Mouse (Mus musculus) retina, adult 2 months (tissue): Measurements from ENCODE around the gene Bag6.

Source experiments
- DNase-seq: peaks from one replicate; pipeline ENCODE4 v3.0.0-alpha.2; 2012; ENCODE audit warnings: low read depth, low spot score

Bag6 gene

DNA sequence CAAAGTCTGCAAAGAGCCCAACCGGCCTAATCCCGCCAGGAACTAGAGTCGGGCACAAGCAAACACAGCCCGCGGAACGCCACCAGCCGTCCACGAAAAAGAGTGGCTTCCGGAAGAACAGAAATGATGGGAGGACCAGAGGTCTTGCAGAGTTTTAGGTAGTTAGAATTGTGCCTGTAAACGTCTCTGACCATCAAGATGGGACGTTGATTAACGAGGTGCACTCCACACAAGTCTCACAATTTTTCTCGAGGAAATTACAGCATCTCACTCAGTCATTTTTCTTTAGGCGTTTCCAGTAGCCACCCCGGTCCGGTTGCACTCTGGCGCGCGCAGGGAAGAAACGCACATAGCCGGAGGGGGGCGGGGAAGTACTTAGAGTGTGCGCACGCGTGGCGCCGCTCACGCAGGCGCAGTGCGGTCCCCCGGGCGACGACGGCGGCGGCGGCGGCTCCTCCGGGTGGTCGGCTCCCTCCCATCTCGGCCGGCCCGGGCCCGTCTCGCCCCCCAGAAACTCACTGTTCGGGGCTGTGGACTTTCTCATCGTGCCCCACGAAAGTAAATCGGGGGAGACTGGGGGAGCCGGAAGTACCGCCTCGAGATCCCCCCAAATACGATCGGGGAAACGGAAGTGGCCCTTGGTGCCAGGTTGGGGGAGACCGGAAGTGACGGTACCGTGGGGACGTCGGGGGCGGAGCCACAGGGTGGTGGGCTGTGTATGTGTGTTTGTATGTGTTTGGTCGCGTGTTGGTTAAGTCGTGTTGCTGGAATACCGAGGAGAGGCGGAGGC lies at the start of gene Bag6:
TSS of gene Bag6 (plus strand) at position 378 of the 790 bp plus-strand sequence.
- peak; percentile 94 for DNase-seq

DNA sequence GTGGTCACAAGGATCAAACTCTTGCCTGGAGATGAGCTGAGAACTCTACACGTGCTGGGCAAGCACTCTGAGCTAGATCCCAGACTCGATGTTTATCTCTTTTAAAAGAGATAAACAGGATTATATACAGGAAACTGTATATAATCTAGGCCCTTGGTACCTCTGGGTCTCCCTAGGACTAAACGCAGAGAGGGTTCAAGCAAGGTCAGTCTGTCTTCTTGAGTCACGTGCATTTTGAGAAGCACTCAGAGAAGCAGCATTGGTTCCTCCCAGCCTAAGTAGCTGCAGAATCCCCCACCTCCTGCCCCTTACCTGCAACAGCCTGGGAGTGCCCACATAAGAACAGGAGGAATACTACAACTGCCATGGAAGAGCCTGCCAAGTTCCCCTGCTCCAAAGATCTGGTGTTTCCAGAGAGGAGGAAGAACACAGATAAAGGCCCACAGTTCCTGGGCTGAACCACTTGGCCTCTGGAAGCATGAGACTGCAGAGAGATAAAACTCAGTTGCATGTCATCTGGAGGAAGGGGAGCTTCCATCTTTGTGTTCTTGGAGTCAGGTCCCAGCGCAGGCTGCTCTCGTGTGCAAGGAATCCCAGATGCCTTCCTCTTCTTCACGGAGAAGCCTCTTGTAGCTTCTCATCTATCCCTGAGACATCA lies 49.6 kb upstream of the Bag6 start, which contains the start of gene Ly6g6f:
TSS of gene Ly6g6f (minus strand) at position 403 of the 658 bp plus-strand sequence.
- DNase-seq = no peak

DNA sequence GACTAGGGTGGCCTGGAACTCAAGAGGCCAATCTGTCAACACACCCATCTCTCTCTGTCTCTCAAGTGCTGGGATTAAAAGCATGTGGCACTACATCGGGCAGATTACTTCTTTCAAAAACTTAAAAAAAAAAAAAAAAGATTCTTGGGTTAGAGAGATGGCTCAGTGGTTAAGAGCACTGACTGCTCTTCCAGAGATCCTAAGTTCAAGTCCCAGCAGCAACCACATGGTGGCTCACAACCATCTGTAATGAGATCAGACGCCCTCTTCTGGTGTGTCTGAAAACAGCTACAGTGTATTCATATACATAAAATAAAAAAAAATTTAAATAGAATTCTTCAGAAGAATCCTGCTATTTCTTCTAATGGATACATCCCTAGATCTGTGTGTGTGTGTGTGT lies 46.8 kb upstream of the Bag6 start:
- no peak for DNase-seq

DNA sequence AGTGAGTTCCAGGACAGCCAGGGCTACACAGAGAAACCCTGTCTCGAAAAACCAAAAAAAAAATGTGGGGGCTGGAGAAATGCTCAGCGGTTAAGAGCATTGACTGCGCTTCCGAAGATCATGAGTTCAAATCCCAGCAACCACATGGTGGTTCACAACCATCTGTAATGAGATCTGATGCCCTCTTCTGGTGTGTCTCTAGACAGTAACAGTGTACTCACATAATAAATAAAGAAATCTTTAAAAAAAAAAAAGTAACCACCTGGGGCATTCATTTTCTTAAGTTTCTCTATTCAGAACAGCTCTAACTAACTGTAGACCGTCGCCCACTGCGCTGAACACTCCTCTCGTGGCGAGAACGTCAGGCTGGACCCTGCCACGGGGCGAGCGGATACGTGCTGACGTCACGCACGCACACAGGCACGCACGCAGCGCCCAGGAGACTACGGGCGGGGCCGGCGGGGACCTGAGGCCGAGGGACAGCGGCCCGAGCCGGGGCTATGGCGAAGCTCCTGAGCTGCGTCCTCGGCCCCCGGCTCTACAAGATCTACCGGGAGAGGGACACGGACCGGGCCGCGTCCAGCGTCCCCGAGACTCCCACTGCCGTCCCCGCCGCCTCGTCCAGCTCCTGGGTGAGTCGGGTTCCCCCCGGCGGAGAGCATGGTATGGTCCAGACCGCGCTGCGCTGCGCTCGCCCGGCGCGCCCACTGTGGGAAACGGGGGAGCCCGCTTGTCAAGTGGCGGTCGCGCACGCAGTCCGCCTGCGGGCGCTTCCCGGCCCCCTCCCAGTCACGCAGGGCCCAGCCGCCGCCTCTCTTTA lies 45.9 kb upstream of the Bag6 start, which contains the start of gene Abhd16a:
TSS of gene Abhd16a (plus strand) at position 439 of the 820 bp plus-strand sequence.
- peak; percentile 86 for DNase-seq

DNA sequence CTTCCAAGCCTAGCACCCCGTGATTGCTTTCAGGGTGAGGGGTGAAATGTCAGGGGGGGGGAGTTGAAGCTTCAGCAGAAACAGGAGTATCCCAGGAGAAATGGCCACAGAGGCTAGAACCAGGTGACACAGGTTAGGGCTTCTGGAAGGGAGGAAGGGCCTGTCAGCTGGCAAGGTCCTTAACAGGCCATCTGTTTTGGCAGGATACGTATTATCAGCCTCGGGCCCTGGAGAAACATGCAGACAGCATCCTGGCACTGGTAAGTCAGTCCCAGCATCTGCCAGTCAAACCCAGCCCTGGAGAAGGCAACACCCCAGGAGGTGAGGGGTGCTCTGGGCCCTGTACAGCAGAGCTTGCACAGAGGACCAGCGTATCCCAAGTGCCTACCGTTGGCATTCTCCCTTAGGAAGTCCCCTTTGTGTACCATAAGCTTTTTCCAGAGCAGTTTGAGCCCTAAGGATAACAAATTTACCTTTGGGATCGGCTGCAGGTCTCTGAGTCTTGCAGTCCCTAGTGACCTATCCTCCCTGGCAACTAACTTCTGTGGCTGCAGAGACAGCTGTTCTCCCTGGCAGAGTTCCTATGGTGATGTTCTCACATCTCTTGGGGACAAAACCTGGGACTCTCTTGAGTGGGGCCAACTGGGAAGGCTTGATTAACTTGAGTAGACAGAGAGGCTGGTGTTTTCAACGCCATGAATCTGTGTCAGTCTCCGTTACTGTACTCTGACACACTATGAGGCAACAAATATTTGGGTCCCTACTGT lies 44.6 kb upstream of the Bag6 start:
- DNase-seq = no peak

DNA sequence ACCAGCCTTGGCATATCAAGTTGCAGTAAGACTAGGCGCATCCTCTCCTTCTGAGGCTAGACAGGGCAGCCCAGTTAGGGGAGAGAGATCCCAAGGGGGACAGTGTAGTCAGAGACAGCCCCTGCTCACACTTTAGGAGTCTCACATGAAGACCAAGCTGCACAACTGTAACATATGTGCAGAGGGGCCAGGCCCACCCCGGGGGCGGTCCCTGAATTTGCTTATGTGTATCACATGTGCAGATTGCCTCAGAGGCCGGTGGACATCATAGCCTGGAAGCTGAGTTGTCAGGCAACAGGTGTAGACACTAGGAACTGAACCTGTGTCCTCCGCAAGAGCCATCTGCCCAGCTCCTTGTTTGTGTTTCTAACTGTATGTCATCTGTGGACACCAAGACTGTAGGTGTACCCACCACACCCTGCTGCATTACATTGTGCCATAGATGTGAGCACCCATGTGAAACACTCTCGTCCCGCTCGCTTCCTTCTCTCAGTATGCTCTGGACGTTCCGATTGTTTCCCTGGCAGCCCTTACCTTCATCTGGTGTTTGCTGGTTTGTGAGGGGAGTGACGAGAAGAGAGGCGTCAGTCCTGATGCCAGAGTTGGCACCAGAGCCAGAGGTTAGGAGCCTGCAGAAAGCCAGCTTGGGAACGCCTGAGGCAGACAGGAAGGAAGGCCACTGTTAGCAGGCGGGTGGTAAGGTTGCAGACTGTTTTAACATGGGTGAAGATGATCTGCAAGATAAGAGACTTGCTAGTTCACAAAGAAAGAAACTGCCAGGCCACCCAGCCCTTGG lies 42.4 kb upstream of the Bag6 start:
- DNase-seq = no peak

DNA sequence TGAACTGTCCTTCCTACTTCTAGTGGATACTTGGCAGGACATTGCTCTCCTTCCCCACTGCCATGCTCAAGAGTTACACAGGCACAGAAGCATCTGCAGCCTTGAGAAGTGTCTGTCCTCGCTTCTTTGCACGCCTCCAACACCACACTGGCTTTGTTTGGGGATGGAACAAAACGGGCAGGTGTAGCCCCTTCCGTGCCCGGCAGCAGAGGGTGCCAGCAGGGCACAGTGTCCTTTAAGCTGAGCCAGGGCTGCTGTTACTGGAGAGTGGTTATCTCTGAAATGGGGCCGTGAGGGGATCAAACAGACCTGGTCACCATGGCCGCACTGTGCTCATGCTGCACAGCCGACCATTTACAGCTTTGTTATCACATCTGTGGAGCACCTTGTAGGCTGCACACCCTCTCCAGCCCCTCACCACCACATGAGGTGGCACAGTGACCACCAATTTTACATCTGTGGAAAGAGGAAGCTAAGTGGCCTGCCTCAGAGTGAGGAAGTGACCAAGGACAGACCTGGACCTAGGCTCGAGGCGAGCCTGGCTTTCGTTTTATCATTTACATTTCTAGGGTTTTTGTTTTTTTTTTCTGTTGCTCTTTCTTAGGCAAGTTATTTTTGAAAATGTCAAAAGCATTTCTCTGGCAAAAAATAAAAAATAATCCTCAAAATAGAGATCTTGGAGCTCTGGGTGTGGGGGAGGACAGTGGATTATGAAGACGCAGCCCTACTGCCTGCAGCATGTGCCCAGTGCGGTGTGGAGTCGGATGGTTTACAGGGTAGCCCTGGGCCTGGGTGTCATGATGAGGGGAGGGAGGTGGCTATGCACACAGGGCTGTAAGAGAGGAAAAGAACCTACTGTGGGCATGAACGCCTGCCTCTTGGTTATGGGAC lies 40.3 kb upstream of the Bag6 start:
- no peak for DNase-seq

DNA sequence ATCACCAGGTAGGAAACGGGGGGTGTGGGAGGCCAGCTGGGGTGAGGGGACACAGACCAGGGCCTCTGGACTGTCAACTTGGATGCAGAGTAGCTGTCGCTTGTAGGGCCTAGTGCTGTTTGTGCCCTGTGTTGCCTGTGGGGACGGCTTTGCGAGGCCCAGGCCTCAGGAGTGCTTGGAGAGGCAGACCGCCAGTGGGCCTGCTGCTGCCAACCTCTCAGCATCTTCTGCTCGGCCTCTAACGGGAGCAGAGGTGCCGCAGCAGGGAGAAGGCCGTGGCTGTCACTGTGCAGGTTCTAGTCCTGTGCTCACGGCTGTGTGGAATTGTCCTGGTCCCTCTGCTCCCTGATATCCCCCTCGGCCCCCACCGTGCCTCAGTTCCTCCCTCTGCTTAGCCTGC lies 38.4 kb upstream of the Bag6 start:
- DNase-seq = no peak

DNA sequence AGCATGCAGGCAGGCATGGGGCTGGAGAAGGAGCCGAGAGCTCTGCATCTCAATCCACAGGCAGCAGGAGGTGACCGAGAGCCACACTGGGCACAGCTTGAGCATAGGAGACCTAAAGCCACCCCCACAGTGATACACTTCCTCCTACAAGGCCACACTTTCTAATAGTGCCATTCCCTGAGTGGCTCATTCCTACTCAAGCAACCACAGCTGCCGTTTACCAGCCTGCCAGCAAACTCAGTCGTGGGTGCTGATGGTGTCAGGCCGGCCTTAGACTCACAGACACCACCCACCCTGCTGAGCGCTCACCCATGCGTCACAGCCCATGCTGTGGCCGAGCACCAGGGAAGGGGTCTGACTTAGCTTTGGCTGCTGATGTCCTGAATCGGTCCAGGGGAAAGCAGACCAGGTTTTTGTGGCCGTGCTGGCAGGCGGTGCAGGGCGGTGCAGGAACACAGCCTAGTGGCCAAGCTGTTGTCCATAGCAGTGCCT lies 37.8 kb upstream of the Bag6 start:
- no peak for DNase-seq

DNA sequence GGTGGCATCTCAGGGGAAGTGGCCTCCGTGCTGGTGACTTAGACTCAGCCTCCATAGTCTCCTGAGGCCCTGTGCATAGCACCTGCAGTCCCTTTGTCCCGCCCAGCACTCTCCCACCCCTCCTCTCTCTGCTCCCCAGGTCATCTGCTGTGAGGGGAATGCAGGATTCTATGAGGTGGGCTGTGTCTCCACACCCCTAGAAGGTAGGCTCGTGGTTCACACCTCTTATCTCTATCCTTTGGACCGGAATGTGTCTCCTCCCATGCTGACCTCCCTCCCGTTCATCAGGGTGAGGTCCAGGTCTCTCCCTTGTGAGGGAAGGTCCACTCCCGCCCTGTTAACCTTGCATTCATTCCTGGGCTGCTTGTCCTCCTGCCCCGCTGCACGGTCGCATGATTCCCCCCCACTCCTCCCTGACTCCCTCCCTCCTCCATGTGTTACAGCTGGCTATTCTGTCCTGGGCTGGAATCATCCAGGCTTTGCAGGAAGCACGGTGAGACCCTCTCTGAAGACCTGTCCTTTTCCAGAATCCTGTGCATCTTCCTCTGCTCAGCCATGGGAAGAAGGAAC lies 34.7 kb upstream of the Bag6 start:
- DNase-seq = no peak

DNA sequence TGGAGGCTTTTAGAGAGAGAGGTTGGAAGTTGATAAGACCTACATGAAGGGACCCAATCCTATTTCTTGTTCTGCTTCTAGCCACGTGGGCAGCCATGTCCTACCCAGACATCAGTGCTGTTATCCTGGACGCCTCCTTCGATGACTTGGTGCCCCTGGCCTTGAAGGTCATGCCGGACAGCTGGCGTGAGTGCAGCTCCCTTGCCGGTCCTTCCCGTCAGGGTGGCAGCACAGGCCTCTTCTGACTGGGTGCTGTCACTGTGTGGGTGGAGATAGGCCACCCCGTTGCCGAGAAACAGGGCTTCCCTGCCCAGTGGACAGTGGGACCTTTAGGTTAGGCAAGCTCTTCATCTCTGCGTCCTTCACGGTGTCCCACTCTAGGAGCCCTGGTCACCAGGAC lies 33.8 kb upstream of the Bag6 start:
- DNase-seq = no peak

DNA sequence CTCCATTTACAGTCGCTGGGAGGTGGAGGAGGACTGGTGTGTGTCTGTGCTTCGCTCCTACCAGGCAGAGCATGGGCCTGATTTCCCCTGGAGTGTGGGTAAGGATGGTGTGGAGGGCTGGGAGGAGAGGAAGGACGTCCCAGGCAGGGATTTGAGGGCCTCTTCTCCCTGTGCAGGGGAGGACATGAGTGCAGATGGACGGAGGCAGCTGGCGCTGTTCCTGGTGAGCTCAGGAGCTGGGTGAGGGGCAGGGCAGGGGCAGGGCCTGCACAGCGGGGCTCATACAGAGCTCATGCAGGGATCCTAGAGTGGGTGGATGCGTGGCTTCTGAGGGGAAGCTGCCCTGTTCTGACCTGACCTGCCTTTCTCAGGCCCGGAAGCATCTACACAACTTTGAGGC lies 32.7 kb upstream of the Bag6 start:
- DNase-seq = no peak

DNA sequence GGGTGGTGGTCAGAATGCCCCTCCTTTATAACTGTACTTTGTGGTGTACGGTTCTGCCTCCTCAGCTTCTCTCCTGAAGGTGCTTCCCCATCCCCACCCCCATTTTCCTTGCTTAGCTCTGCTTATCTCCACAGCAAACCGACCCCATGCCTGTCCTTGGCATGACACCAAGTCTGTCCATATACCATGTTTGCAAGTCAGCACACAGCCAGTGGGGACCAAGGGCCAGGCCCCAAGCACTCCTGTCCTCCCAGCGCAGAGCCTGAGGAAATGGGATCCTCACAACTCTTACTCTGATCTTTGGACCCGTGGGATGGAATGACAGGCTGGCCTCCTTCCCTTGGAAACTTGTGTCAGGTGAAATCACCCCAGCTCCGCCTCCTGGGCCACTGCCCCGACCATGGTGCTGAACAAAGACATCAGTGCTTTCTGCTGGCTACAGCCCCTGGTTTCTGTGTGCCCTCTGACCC lies 31.7 kb upstream of the Bag6 start:
- DNase-seq = no peak

DNA sequence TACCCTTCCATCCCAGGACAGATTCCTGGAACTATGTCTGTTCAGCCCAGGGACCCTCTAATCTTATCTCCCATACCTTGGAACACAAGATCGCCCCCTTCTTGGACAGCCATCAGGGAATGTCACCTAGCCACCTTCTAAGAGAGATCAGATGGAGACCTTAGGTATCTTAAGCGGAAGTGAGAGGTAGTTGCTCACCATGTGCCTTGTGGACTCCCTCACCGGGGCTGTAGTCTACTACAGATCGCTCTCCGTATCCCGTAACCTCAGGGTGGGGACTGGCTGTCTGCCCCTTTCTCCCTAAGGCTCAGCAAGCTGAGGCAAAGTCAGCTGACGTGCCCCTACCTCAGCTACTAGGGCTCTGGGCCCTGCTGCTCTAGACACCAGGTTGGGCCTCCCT lies 30.9 kb upstream of the Bag6 start:
- no peak for DNase-seq

DNA sequence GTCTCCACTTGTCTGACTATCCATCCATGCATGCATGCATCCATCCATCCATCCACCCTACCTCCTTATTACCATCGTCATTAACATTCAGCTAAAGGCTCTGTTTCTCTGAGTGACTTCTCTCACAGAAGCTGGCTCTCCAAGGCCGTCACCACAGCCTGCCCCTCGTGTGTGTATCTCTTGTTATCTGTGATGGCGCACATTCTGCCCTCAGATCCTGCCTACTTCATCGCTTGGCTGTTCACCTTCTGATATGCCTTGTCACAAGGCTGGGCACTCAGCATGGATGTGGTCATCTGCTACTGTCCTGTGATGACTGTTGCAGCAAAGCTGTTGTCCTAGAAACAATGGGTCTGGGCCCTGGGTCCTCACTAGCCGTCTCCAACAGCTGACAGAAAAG lies 30.2 kb upstream of the Bag6 start:
- DNase-seq = no peak

DNA sequence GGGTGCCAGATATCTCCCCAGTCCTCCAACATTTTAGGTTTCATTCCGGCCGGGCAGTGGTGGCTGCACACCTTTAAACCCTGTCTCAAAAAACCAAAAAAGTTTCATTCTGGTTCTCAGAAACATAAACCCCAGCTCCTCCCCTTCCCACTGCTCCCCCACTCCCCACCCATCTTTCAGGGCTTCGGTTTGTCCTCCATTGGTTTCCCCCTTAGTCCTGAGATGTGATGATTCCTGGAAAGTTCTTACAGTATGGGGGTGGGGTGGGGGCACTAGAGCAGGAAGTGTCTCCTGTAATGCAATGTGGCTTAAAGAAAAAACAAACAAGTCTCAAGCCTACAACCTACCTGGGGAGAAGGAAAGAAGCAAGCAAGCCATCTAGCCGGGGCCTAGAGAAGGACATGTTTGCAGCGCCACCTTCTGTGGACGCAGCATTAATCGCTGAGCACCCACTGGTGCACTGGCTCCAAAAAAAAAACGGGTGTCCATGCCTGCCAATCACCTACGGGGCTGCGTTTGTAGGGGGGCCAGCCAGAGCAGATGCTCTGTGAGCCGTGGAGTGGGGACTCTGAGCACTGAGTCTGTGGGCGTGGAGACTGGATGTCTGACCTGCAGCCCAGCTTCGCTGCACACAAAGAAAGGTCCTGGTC lies 29.1 kb upstream of the Bag6 start:
- no peak for DNase-seq

DNA sequence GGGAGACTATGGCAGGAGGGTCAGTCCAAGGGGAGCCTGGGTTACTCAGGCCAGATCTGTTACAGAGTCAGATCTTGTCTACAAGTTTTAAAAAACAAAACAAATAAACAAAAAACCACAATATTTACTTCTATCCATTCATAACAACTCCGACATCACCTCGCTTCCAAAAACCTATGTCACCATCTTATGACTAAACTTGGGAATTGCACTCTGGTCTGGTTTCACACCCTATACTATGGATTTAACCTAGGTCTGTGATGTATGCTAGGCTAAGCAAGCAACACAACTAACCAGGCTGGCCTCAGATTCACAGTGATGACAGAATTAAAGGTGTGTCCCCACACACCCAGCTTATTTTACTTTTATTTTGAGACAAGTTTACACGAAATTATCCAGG lies 28.5 kb upstream of the Bag6 start:
- DNase-seq = no peak

DNA sequence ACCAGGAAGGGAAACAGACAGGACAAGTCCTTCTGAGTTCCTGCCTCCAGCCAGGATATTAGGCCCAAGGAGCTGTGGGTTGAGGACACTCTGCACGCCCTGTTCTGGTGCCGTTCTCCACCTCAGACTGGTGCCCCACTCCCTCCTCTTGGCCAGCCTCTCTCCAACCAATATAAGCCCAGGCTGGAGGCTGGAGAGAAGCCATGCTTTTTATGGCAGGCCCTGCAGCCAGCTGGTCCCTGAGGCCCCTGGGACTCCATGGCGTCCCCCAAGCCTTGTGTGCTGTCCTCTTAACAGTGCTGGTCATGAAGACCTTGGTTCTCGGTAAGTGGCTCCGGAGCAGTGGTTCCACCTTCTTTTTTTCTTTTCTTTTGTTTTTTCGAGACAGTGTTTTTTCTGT lies 26.9 kb upstream of the Bag6 start, which contains the start of gene Ly6g5c:
TSS of gene Ly6g5c (plus strand) at position 183 of the 400 bp plus-strand sequence.
- DNase-seq = no peak
